Mouse (Mus musculus): ENCODE data around the gene Galnt12. TPM values are rescaled to one million over a fixed set of nuclear protein-coding genes. Genes with fewer than 3 reads are reported as not detected.

The Galnt12 gene
- polyA plus RNA-seq (2015; fragmentation: Nextera tagmentation; extraction: Ambion mirVana), result 1.7 and 3.6 TPM in 2 replicates

GRCm38 (mm10) chr4:47091493-47092386 lies at the start of gene Galnt12:
Gene Galnt12, plus strand, starts transcription at chr4:47091909.

GRCm38 (mm10) chr4:47056791-47057509 lies 34.8 kb upstream of the Galnt12 start, which contains the start of gene Anks6:
Gene Anks6, minus strand, starts transcription at chr4:47057427.

Other genes with a start within 250 kb of the Galnt12 start
- 0.04 TPM in 1 of 2 replicates, not detected in the other for gene Gabbr2, start 100.0 kb upstream of the Galnt12 start, polyA plus RNA-seq (2015; fragmentation: Nextera tagmentation; extraction: Ambion mirVana)
- 0.89 and 0.95 TPM in 2 replicates for gene Anks6, start 34.5 kb upstream of the Galnt12 start, polyA plus RNA-seq (2015; fragmentation: Nextera tagmentation; extraction: Ambion mirVana)
- 3.5 and 3.9 TPM in 2 replicates for gene Col15a1, start 116.3 kb downstream of the Galnt12 start, polyA plus RNA-seq (2015; fragmentation: Nextera tagmentation; extraction: Ambion mirVana)

Data from spleen, postnatal 0 days (tissue).